Mouse (Mus musculus) myocyte (in vitro differentiated cells): ENCODE measurements around the gene Tma7.

Experiments
- E2F4 ChIP-seq: IDR thresholded peaks from one replicate; pipeline ENCODE4 v1.6.1; 2011; ENCODE audit warnings: mild to moderate bottlenecking, control low read depth, moderate library complexity; ENCODE audit not compliant: insufficient read depth
- POLR2A ChIP-seq: IDR thresholded peaks from one replicate; pipeline ENCODE4 v1.6.1; 2011; ENCODE audit warnings: low read depth, mild to moderate bottlenecking, control low read depth, moderate library complexity; ENCODE audit not compliant: insufficient read length
- POLR2AphosphoS2 ChIP-seq: IDR thresholded peaks from one replicate; pipeline ENCODE4 v1.6.1; 2011; ENCODE audit warnings: low read depth, control low read depth; ENCODE audit not compliant: insufficient read length

- TF ChIP-seq POLR2A (no peak), E2F4 (no peak), POLR2AphosphoS2 (no peak)
Observed at GRCm38 (mm10) chr9:109056916-109057315, 25.5 kb downstream of the Tma7 start.
